Mouse (Mus musculus) heart, embryonic 11.5 days (tissue): ENCODE results near the gene Gm10318. TPM values are rescaled to one million over a fixed set of nuclear protein-coding genes. Genes with fewer than 3 reads are reported as not detected.
A peak's percentile ranks its signal among the peaks of the same experiment; 100 is the strongest.

Source experiments
- ATAC-seq: fragments of 200-750 bp; cut with Nextera tagmentation; replicated peaks from 2 replicates; pipeline ENCODE4 v1.8.0; 2017; ENCODE audit warnings: moderate library complexity; ENCODE audit not compliant: insufficient number of reproducible peaks, low FRiP score, low TSS enrichment
- H3K27ac ChIP-seq: fragments of 300-500 bp; sonication (generic); 2 replicates; pipeline ENCODE4 v1.5.1; 2014; ENCODE audit warnings: mild to moderate bottlenecking, low read depth, low read length
- H3K27me3 ChIP-seq: fragments of 300-500 bp; sonication (generic); 2 replicates; pipeline ENCODE4 v1.6.1; 2014; ENCODE audit warnings: mild to moderate bottlenecking, low read length, mixed read lengths; ENCODE audit not compliant: control insufficient read depth, insufficient read depth
- H3K36me3 ChIP-seq: fragments of 300-500 bp; sonication (generic); 2 replicates; pipeline ENCODE4 v1.6.1; 2014; ENCODE audit warnings: mild to moderate bottlenecking, low read length, moderate library complexity, mixed read lengths; ENCODE audit not compliant: control insufficient read depth, insufficient read depth
- H3K4me1 ChIP-seq: fragments of 300-500 bp; sonication (generic); 2 replicates; pipeline ENCODE4 v1.6.1; 2014; ENCODE audit warnings: low read length; ENCODE audit not compliant: control insufficient read depth, insufficient read depth
- H3K4me2 ChIP-seq: fragments of 300-500 bp; sonication (generic); 2 replicates; pipeline ENCODE4 v1.6.1; 2014; ENCODE audit warnings: mild to moderate bottlenecking, moderate library complexity
- H3K4me3 ChIP-seq: fragments of 300-500 bp; sonication (generic); 2 replicates; pipeline ENCODE4 v1.5.1; 2014; ENCODE audit warnings: low read depth, low read length
- H3K9ac ChIP-seq: fragments of 300-500 bp; sonication (generic); 2 replicates; pipeline ENCODE4 v1.6.1; 2014; ENCODE audit warnings: mild to moderate bottlenecking, low read depth, low read length, moderate library complexity
- H3K9me3 ChIP-seq: fragments of 300-500 bp; sonication (generic); replicated peaks from 2 replicates; pipeline ENCODE4 v1.6.1; 2016; ENCODE audit warnings: low read length; ENCODE audit not compliant: control insufficient read depth
- WGBS: fragments of 180-500 bp; shearing (Covaris S2); extraction: QIAGEN DNeasy Blood & Tissue Kit; methylation state at CpG from one replicate; pipeline ENCODE4 v1.1.7; 2014; ENCODE audit not compliant: insufficient replicate concordance; 5-methylcytosine and 5-hydroxymethylcytosine counted together
- polyA plus RNA-seq: library from polyadenylated mRNA; unstranded; fragments of >200 nt; fragmentation: Nextera tagmentation; extraction: Ambion mirVana; gene quantifications from 2 replicates; pipeline ENCODE4 v1.2.1, GENCODE M21; 2014

Gm10318 gene
- polyA plus RNA-seq, 1 experiment from 2014 or later, result not detected

GRCm38 (mm10) chr10:77839006-77839405, 13.7 kb upstream of the Gm10318 start:
- H3K9me3 ChIP-seq, result peaks cover 4% of the 10 kb centered on the region
- no peaks in the 10 kb centered on the region for H3K27me3 ChIP-seq
- H3K4me1 ChIP-seq, result no peaks in the 10 kb centered on the region
- no peak overlapping the region for H3K4me2 ChIP-seq
- WGBS, result 72% methylated on average over 6 of the region's 6 CpGs
- no peak overlapping the region for H3K4me3 ChIP-seq
- H3K36me3 ChIP-seq, result no peaks in the 10 kb centered on the region
- H3K27ac ChIP-seq, result no peak overlapping the region
- no peak for ATAC-seq
- H3K9ac ChIP-seq, result no peak overlapping the region

GRCm38 (mm10) chr10:77846503-77846902, 6.2 kb upstream of the Gm10318 start, which contains the start of gene Gm36176:
TSS of gene Gm36176 (plus strand) at chr10:77846803.
- Histone ChIP-seq H3K4me2 (no peak within 1 kb of the TSS), H3K27me3 (no peaks in the 10 kb centered on the region), H3K27ac (no peak within 1 kb of the TSS), H3K4me3 (no peak within 1 kb of the TSS), H3K36me3 (no peaks in the 10 kb centered on the region), H3K9ac (no peak within 1 kb of the TSS), H3K4me1 (no peaks in the 10 kb centered on the region), H3K9me3 (peaks cover 13% of the 10 kb centered on the region)
- WGBS, result 52% methylated on average over 3 of the region's 3 CpGs
- ATAC-seq, result no peak

GRCm38 (mm10) chr10:77846961-77847360, 5.7 kb upstream of the Gm10318 start:
- H3K27ac ChIP-seq, result no peak overlapping the region
- peaks cover 13% of the 10 kb centered on the region for H3K9me3 ChIP-seq
- 13% methylated on average over 2 of the region's 2 CpGs for WGBS
- no peak overlapping the region for H3K4me3 ChIP-seq
- H3K27me3 ChIP-seq, result no peaks in the 10 kb centered on the region
- no peak overlapping the region for H3K9ac ChIP-seq
- H3K36me3 ChIP-seq, result no peaks in the 10 kb centered on the region
- ATAC-seq, result no peak
- H3K4me2 ChIP-seq, result no peak overlapping the region
- no peaks in the 10 kb centered on the region for H3K4me1 ChIP-seq

GRCm38 (mm10) chr10:77847538-77847937, 5.1 kb upstream of the Gm10318 start:
- Histone ChIP-seq H3K27me3 (no peaks in the 10 kb centered on the region), H3K27ac (no peak overlapping the region), H3K4me3 (no peak overlapping the region), H3K4me2 (no peak overlapping the region), H3K9ac (no peak overlapping the region), H3K9me3 (peaks cover 13% of the 10 kb centered on the region), H3K4me1 (no peaks in the 10 kb centered on the region), H3K36me3 (no peaks in the 10 kb centered on the region)
- no peak for ATAC-seq
- 66% methylated on average over 2 of the region's 2 CpGs for WGBS

GRCm38 (mm10) chr10:77861675-77862074, 9.0 kb downstream of the Gm10318 start, which contains the start of gene Gm3285:
TSS of gene Gm3285 (plus strand) at chr10:77861975.
- H3K4me3 ChIP-seq, result no peak within 1 kb of the TSS
- no peak for ATAC-seq
- H3K9ac ChIP-seq, result no peak within 1 kb of the TSS
- H3K4me1 ChIP-seq, result no peaks in the 10 kb centered on the region
- H3K27ac ChIP-seq, result no peak within 1 kb of the TSS
- WGBS, result 43% methylated on average over 7 of the region's 7 CpGs
- H3K36me3 ChIP-seq, result no peaks in the 10 kb centered on the region
- H3K4me2 ChIP-seq, result no peak within 1 kb of the TSS
- H3K27me3 ChIP-seq, result no peaks in the 10 kb centered on the region
- no peaks in the 10 kb centered on the region for H3K9me3 ChIP-seq

- 0 out of 2 replicates have a peak overlapping the region, but pooled peaks have one; percentile 3 for H3K4me3 ChIP-seq
- WGBS, result 27% methylated on average over 13 of the region's 14 CpGs
- ATAC-seq, result peak; percentile 46; the same call in 1 of the 2 replicates
- peak overlapping the region; percentile 45 for H3K4me2 ChIP-seq
- no peak overlapping the region for H3K9ac ChIP-seq
- H3K9me3 ChIP-seq, result no peaks in the 10 kb centered on the region
- H3K36me3 ChIP-seq, result no peaks in the 10 kb centered on the region
- no peak overlapping the region for H3K27ac ChIP-seq
- H3K4me1 ChIP-seq, result no peaks in the 10 kb centered on the region
- H3K27me3 ChIP-seq, result no peaks in the 10 kb centered on the region
Measured at GRCm38 (mm10) chr10:77864067-77864761, 11.6 kb downstream of the Gm10318 start.

GRCm38 (mm10) chr10:77864762-77865143, 12.1 kb downstream of the Gm10318 start:
- no peak for ATAC-seq
- H3K4me3 ChIP-seq, result 0 out of 2 replicates have a peak overlapping the region, but pooled peaks have one; percentile 3
- H3K27ac ChIP-seq, result no peak overlapping the region
- 23% methylated on average over 11 of the region's 11 CpGs for WGBS
- H3K36me3 ChIP-seq, result no peaks in the 10 kb centered on the region
- H3K4me1 ChIP-seq, result no peaks in the 10 kb centered on the region
- no peak overlapping the region for H3K9ac ChIP-seq
- no peaks in the 10 kb centered on the region for H3K9me3 ChIP-seq
- peak overlapping the region; percentile 45 for H3K4me2 ChIP-seq
- no peaks in the 10 kb centered on the region for H3K27me3 ChIP-seq

GRCm38 (mm10) chr10:77867546-77867945, 14.9 kb downstream of the Gm10318 start:
- Histone ChIP-seq H3K27me3 (no peaks in the 10 kb centered on the region), H3K4me2 (no peak overlapping the region), H3K9me3 (no peaks in the 10 kb centered on the region), H3K4me1 (no peaks in the 10 kb centered on the region), H3K36me3 (no peaks in the 10 kb centered on the region), H3K9ac (no peak overlapping the region), H3K4me3 (no peak overlapping the region), H3K27ac (no peak overlapping the region)
- WGBS, result 20% methylated on average over 1 of the region's 1 CpGs
- ATAC-seq, result no peak

GRCm38 (mm10) chr10:77869651-77870050, 17.0 kb downstream of the Gm10318 start:
- Histone ChIP-seq H3K4me2 (no peak overlapping the region), H3K9me3 (no peaks in the 10 kb centered on the region), H3K27ac (no peak overlapping the region), H3K4me1 (no peaks in the 10 kb centered on the region), H3K9ac (no peak overlapping the region), H3K4me3 (no peak overlapping the region), H3K27me3 (no peaks in the 10 kb centered on the region), H3K36me3 (no peaks in the 10 kb centered on the region)
- ATAC-seq, result no peak
- 73% methylated on average over 7 of the region's 7 CpGs for WGBS
